Mouse (Mus musculus): ENCODE measurements around the gene Setd1b.

Gene Setd1b

DNA sequence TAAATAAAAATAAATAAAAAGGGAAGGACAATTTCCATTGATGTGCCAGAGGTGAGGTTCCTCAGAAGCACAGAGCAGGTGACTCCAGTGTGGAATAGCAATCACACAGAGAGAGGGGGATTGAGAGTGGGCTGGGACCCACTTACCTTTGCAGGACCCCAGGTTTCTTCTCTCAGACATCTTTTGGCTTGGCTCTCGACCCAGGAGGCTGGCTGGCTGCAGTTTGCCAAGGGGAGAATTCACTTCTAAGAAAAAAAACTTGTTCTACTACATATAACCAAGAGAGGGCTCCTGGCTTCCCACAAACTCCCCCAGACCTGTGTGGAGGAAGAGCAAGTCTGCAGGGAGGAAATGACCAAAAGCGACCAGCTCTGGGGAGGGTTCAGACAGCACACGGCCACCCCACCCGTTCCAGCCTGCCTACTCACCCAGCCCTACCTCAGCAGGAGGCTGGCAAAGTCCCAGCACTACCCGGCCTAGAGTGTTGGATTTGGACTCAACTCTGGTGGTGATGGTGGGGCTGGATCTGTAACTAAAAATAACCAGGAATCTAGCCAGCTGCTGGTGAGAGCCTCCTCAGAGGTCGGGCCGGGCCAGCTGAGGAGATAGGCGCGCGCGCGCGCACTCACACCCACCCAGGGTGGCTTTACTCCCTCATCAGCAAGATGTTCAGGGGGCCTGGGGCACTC lies 7.7 kb upstream of the Setd1b start:
- TF ChIP-seq GATA4 (IDR thresholded peaks at IDR 0.05; ENCODE audit: insufficient replicate concordance, low read length), result no peak

DNA sequence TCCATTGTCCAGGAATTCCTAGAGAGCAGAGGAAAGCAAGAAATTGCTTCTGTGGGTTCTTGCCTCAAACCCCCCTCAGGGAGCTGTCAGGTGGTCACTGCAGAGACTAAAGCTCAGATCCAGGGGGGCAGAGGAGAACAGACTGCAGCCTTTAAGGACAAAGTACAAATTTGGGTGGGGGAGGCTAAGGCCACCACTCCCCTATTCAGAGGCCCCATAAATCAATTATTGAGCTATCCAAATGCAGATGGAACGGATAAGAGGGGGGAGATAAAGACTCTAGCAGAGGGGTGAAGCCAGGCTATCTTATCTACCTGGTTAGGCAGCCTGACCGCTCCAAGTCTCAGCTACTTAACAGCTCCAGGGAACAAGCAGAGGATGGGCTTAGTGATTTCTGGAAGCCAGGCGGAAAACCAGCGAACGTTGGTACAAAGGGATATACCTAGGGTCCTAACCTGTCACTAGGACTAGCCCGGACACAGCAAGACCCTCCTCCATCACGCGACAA lies 7.1 kb upstream of the Setd1b start:
- TF ChIP-seq GATA4 (IDR thresholded peaks at IDR 0.05; ENCODE audit: insufficient replicate concordance, low read length), result no peak

DNA sequence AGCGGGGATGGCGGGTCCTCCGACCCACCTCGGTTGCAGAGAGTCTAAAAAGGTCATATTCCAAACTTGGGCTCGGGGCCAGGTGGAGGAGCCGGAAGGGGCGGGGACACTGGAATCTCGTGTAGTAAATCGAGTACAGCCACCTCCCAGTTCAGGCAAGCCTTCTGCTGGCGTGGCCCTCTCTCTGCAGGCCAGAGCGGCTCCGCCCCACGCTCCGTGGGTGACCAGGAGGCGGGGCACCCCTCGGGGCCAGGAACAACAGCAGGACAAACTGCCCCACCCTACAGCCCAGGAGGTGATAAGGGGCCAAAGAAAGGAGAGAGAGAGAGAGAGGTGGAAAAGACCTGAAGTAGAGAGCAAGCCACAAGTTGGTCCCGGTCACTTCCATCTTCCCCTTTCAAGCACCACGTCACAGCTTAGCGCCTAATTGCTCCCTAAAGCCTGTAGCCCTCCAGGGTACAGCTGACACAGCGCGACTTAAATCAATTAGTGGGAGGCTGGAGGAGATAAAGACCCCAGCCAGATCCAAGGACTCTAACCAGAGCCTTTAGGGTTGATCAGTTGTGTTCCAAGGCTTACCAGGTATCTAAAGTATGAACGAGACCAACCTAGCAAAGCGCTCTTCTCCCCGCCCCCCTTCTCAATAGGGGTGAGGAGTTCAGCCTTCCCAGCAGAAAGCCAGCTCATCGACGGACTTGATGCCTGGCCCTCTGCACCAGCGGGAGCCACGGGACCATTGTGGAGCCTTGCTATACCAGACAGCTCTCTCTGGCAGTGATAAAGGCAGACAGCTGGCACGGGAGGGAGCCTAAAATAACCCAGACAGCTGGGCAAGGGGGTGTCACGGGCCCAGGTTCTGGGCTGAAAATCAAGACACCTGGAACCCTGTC lies 6.3 kb upstream of the Setd1b start:
- TF ChIP-seq GATA4 (IDR thresholded peaks at IDR 0.05; ENCODE audit: insufficient replicate concordance, low read length), result peak; percentile 91

DNA sequence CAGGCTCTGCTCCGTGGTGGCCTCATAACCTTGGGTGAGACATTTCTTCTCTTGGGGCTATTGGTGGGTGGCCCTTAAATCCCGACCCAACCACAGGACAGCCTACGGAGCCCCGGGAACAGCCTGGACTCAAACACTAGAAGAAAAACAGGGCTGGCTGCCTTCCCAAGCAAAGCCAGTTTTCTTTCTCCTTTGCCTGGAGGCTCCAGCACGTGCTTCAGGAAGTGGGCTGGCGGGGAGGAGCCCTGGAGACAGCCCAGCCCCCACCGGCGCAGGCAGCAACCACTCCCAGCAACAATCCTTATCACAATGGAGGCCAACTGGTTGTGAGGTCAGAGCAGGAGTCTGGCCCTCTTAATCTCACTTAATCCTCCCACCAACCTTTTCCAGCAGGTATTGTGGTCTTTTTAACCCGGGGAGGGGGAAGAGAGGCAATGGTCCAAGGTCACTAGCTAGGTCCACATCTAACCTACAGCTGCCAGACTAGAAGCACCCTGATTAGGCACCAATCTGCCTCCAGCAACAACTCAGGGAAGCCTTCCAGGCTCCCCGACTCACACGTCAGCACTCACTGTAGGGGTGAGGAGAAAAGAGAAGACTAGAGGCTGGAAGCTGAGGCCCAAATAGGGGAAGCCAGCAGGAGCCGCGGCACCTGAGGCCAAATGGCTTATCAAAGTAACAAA lies 5.5 kb upstream of the Setd1b start:
- peak; percentile 97 for TF ChIP-seq GATA4 (IDR thresholded peaks at IDR 0.05; ENCODE audit: insufficient replicate concordance, low read length)

DNA sequence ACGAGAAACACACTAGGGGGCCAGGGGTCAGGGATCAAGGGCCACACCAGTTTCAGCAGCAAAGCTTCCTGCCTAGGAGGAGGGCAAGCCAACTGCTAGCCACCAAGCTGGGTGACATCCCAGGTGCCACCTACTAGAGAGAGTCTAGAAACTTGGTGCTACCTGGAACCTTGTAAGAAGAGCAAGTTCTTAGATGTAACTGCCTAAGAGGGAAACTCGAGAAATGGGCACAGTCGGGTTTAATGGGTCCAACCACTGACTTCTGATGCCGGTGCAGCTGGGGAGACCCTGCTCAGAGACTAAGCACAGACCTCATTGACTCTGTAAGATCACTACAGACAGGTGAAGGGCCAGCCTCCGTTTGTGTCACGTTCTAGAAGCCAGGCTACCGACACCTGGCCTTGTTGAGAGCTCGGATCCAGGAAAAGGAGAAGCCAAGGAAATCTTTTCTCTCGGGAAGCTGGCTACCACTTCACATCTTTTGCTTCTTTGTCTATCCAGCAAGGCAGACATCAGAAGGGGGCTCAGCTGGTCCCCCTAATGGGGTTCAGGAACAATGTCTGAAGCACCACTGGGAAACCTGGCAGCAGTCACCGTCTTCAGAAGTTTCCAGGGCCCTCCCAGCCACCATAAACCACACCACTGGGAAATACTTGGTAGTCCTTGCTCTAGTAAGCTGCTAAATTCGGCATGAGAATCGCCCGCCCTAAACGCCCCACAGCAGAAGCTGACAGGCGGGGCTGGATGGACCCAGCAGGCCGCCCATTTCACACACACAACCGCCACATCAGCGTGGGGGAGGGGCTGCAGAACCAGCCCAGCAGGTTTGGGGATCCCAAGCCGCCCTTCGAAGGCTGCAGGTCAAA lies 4.7 kb upstream of the Setd1b start:
- TF ChIP-seq GATA4 (IDR thresholded peaks at IDR 0.05; ENCODE audit: insufficient replicate concordance, low read length), result no peak

DNA sequence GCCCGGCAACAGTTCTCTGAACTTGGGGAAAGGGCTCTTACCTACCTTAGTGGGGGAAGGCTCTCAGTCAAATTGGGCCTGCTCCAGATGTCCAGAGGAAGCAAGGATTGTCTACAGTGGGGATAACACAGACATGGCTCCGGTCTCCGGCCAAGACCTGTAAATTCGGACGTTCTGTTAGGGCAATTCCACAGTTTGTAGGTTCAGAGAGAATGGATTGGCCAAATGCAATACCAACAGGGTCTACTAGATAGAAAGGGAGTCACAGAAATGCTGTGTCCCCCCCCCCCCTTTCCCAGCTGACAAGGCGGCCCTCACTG lies 4.1 kb upstream of the Setd1b start:
- no peak for TF ChIP-seq GATA4 (IDR thresholded peaks at IDR 0.05; ENCODE audit: insufficient replicate concordance, low read length)

DNA sequence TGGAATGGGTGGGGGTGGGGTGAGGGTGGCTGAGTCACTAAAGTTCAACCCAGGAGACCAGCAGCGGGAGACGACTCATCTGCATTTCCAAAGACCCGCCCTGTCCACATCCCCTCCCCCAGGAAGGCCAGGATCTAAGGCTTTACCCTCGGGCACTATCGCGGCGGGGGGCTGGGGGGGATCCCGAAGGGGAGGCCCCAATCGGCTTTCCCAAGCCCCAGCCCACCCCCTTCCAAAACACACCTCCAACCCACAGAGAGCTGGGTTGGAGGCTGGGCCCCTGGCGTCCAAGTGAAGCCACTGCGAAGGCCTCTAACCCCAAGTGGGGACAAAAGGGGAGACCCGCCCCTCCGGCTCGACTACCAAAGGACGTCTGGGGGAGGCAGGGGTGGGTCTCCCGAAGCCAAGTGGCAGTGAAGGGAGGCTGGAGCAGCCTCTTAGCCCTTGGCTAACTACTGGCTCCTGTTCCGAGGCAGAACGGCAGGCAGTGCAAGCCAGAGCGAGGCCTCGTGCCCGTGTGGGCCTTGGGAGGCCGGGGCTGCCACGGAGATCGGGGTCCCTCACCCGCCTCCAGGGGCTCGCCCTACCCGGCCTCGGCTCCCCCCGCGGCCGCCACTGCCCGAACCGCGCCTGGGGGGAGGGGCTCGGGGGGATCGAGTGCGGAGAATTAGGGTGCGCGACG lies 3.6 kb upstream of the Setd1b start:
- TF ChIP-seq GATA4 (IDR thresholded peaks at IDR 0.05; ENCODE audit: insufficient replicate concordance, low read length), result no peak

DNA sequence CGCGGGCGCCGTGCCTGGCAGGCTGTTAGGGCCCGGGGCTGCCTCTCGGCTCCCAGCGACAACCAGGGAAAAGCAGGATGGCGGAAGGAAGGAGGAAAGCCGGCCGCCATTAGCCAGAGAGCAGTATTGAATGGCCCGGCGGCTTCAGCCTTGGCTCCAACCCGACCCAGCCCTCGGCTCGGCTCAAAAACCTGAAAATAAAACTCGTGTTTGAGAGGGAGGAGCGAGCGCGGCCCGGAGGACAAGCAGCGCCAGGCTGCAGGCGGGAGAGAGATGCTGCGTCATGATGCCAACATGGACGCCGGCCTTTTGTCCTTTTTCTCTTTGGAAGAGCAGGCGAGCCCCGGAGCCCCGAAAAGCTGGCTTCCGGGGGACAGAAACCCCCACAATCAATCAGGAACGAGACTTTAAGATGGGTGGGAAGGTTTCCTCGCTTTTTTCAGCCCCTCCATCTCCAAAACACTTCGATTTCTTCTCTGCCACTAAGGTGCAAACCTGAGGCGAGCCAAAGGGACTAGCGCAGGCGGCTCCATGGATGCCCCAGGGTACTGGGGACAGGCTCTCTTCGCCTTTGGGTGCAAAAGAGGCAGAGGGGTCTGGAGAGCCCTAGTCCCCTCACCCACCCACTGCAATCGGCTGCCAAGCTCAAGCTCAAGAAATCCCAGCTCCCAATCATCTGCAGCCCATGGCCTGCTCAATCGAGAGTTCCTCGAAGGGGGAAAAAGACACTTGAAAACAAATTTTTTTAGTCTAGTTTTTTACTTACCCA lies 2.9 kb upstream of the Setd1b start:
- TF ChIP-seq GATA4 (IDR thresholded peaks at IDR 0.05; ENCODE audit: insufficient replicate concordance, low read length), result no peak

DNA sequence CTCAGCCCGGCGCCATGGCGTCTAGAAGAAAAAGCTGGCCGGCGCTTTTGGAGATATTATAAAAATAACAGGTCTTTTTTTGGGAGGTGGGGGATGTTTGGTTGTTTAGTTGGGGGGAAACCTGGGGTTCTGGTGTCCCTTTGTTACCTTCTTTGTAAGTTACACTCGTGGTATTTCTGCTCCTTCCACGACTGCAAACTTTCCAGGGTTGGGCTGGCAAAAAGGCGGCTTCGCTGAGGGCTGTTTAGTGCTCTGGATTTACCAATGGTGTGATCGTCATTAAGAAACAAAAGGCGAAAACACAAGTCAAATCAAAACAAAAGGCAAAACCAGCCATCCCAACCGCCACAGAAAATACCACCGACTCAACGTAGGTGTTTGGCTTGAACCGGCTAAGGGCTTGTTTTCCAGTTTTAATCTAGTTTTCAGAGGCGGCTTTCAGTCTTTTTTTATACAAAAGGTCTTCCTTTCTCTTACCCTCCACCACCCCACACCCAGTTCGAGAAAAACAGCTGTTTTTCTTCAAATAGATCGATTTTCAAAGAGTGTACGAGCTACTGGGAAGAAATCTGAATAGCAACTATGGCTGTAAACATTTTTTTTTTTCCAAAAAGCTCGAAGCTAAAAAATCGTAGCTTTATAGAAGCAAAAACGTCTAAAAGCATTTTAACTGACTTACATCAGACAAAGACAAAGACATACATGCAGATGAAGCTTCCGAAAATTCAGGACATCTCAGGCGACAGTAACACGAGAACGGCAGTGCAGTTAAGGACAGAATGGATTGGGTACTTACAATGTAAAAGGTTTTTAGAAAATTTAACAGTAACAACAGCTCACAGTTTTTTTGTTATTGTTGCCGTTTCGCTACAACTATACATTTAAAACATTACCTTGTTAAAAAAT lies 2.0 kb upstream of the Setd1b start:
- TF ChIP-seq GATA4 (IDR thresholded peaks at IDR 0.05; ENCODE audit: insufficient replicate concordance, low read length), result no peak

DNA sequence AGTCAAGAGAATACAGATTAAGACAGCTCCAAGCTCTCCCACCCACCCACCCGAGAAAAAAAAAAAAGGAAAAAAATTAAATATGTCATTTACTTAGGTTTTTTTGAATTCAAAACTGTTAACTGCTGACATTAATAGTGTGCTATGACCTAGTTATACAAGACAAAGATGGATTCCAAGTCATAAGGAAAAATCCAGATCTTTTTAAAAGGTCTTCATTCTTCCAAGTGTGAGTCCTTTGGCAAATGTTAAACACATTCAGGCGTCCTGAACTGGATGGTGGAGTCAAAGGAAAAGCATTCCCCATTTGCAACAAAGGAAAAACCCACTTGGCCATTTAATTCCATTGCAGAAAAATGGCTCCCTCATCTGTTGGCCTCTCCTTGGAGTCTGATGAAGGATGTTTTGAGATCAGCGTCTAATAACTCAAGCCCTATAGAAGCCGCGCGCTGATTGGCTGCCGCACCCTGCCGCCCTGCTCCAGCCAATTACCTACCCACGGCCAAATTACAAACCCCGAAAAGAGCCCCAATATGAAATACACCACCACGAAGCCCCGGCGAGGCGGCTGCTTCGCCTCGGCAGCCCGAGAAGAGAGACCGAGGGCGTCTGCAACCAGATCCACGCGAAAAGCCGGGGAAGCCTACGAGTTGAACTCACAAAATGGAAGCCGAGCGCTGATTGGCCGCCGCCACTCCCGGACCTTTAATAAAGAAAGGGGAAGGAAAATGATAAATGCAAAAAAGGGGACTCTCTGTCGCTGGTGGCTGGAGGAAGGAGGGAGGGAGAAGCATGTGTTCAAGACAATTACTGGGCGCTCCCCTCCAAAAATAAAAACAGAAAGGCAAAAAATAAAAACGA lies 1.1 kb upstream of the Setd1b start:
- TF ChIP-seq GATA4 (IDR thresholded peaks at IDR 0.05; ENCODE audit: insufficient replicate concordance, low read length), result 0 out of 2 replicates have a peak, but pooled peaks have one; percentile 46

DNA sequence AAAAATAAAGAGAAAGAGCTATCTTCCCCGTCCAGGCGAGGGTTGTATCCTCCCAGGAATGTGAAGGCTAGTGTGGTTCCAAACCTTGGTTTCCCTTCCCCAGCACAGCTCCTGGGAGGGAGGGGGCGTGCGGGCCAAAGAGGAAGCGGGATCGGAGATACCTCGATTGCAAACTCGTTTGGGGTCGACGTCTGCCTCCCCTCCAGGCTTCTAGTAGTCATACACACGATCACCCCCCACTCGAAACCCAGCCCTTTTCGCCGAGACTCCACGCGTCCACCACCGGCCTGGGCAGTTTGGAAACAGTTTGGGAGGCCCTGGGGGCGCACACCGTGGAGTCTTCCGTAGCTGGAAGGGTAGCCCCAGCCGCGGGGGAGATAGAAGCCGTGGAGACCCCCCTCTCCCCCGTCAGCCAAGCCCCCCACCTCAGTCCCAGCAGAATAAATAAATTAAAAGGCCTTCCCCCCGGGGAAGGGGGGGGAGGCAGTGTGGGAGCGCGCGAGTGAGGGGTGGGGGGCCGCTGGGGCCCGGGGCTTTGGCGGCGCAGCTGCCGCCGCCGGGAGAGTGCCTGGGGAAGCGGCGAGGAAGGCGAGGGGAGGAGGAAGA lies 335 bp upstream of the Setd1b start:
- no peak for TF ChIP-seq GATA4 (IDR thresholded peaks at IDR 0.05; ENCODE audit: insufficient replicate concordance, low read length)

Measured in liver, adult (tissue).